Mouse (Mus musculus): ENCODE measurements around the gene Neurl1a. TPM values are rescaled to one million over a fixed set of nuclear protein-coding genes. Genes with fewer than 3 reads are reported as not detected.

Neurl1a gene
- total RNA-seq, 2 experiments from 2014 or later = 0.04 TPM; not detected in 1

- ATAC-seq (replicated peaks; ENCODE audit: poor library complexity) = no peak
Observed at GRCm38 (mm10) chr19:47210432-47210831, 31.8 kb downstream of the Neurl1a start.

- ATAC-seq (replicated peaks; ENCODE audit: poor library complexity) = no peak
Observed at GRCm38 (mm10) chr19:47211609-47212312, 33.1 kb downstream of the Neurl1a start.

- no peak for ATAC-seq (replicated peaks; ENCODE audit: poor library complexity)
Observed at GRCm38 (mm10) chr19:47212401-47212800, 33.8 kb downstream of the Neurl1a start.

DNA sequence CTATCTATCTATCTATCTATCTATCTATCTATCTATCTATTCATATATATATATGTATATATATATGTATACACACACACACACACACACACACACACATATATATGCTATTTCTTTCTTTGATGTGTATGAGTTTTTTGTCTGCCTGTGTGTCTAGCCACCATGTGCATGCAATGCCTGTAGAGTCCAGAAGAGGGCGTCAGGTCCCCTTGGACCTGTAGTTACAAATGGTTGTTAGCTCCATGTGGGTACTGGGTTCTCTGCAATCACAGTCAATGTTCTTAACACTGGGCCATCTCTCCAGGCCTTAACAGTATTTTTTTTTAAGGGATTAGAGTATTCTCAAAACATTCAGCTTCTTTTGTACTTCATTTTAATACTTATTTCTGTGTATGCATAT is 34.9 kb downstream of the Neurl1a start:
- ATAC-seq (replicated peaks; ENCODE audit: poor library complexity) = no peak

GRCm38 (mm10) chr19:47216766-47217165 is 38.1 kb downstream of the Neurl1a start:
- no peak for ATAC-seq (replicated peaks; ENCODE audit: poor library complexity)

DNA sequence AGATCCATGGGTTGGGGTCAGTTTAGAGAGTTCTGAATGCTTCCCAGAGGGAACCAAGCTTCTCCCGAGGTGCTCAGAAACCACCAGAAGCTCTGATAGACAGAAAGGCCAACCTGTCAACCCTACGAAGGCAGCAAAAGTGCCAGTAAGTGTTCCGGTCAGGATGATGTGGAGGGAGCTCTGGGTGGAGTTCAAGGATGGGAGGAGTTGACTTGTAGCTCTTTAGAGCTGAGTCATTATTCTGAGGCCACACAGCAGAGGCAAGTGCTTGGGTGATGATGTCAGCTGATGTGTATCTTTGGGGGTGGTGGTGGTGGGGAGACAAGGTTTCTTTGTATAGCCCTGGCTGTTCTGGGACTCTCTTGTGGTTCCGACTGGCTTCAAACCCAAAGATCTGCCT is 41.0 kb downstream of the Neurl1a start:
- ATAC-seq (replicated peaks; ENCODE audit: poor library complexity) = peak; percentile 70

DNA sequence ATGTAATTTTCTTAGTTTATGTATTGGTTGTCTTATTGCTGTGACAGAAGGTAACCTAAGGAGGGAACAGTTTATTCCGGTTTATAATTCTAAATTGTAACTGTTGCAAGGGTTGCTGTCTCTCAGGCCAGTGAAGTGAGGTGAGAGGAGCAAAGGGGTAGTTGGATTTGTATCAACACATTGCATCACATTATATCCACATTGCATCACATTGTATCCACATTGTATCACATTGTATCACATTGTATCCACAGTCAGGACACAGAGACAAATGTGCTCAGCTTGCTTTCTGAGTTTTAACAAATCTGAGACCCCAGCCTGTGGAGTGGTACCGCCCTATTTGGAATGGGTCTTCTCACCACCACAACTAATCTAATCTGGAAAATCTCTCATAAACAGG is 41.6 kb downstream of the Neurl1a start:
- 0 out of 2 replicates have a peak, but pooled peaks have one; percentile 22 for ATAC-seq (replicated peaks; ENCODE audit: poor library complexity)

GRCm38 (mm10) chr19:47221006-47221405 is 42.4 kb downstream of the Neurl1a start:
- no peak for ATAC-seq (replicated peaks; ENCODE audit: poor library complexity)

GRCm38 (mm10) chr19:47221500-47222153 is 43.0 kb downstream of the Neurl1a start:
- no peak for ATAC-seq (replicated peaks; ENCODE audit: poor library complexity)

GRCm38 (mm10) chr19:47222154-47222840 is 43.7 kb downstream of the Neurl1a start:
- no peak for ATAC-seq (replicated peaks; ENCODE audit: poor library complexity)

- no peak for ATAC-seq (replicated peaks; ENCODE audit: poor library complexity)
Observed at GRCm38 (mm10) chr19:47222841-47223557, 44.4 kb downstream of the Neurl1a start.

DNA sequence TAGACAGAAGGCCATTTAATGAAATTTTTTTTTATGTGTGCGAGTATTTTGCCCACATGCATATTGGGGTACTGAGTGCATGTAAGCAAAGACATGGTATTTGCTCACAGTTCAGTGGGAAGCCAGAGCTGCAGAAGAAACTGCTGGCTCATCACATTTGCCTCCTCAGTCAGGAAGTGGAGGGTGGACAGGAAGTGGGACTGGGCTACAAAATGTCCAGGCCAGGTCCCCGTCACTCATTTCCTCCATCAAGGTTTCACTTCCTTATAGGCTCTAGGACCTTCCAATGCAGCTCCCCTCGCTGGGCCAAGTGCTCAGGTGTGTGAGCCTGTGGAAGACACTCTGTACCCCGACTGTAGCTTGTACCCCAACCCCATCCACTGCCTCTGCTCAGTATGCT is 46.1 kb downstream of the Neurl1a start:
- ATAC-seq (replicated peaks; ENCODE audit: poor library complexity) = peak; percentile 85

DNA sequence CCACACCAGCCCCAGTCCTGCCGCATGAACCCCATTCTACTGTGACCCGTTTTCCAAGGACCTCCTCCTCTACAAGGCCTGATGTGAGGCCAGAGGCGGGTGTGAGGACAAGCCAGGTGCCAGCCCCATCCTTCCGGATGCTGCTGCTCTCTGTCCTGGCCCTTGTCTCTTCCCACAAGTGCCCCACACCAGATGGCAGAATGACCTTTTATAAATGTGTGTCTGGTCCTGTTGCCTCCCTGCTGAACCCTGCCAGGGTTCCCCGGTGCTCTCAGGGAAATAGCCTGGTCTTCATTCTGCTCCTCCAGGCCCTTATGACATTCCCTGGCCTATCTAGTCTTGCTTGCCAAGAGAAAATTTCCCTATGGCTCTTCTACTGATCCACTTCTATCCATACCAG is 47.2 kb downstream of the Neurl1a start:
- ATAC-seq (replicated peaks; ENCODE audit: poor library complexity) = no peak

- 0 out of 2 replicates have a peak, but pooled peaks have one; percentile 19 for ATAC-seq (replicated peaks; ENCODE audit: poor library complexity)
Observed at GRCm38 (mm10) chr19:47228725-47229252, 50.2 kb downstream of the Neurl1a start.

DNA sequence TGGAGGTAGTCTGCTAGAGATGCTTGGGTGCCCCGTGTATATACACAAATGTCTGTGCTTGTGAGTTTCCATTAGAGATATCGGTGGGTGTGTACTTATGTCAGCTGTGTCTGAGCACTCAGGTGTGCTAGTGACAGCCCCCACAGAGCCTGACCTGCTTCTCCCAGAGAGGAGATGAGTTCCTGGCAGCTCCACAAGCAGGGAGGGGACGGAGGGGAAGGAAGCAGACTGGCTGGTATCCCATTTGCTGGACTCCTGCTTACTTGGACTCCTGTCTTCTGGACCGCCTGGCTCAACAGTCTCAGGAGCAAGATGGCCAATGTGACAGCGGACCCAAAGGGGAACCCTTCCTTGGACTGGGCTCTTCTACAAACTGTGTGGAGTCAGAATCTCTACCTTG is 50.8 kb downstream of the Neurl1a start:
- ATAC-seq (replicated peaks; ENCODE audit: poor library complexity) = no peak

- ATAC-seq (replicated peaks; ENCODE audit: poor library complexity) = no peak
Observed at GRCm38 (mm10) chr19:47230082-47230481, 51.5 kb downstream of the Neurl1a start.

DNA sequence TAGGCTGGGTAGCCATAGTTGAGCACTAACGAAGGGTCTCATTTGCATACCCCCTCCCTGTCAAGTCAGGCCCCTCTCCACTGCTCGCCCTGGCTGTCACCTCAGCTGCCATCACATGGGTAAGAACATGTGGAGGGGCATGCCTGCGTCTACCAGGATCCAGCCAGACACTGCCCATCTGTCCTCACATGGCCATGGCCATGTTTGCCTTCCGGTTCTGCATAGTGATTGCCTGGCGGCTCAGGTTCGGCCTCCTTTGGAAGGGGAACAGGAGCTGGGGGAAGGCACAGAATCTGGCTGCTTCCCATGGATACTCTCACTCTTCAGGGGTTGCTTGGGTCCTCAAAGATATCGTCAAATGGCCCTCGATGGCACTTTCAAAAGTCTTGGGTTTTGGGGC is 52.1 kb downstream of the Neurl1a start:
- ATAC-seq (replicated peaks; ENCODE audit: poor library complexity) = no peak

- no peak for ATAC-seq (replicated peaks; ENCODE audit: poor library complexity)
Observed at GRCm38 (mm10) chr19:47231389-47231788, 52.8 kb downstream of the Neurl1a start.

GRCm38 (mm10) chr19:47232077-47232865 is 53.7 kb downstream of the Neurl1a start:
- no peak for ATAC-seq (replicated peaks; ENCODE audit: poor library complexity)

GRCm38 (mm10) chr19:47233087-47233486 is 54.5 kb downstream of the Neurl1a start:
- ATAC-seq (replicated peaks; ENCODE audit: poor library complexity) = no peak

All from megakaryocyte progenitor cell, adult 5-6 weeks (primary cell).